In genomic region chr10:98744246-98744645, GRCm38 (mm10) we compare ENCODE assay signal across 8 mouse cellular contexts.
DNase-seq lines count a peak whose midpoint lies in the region; ATAC-seq lines count a peak whose summit lies in the region.

No protein-coding gene starts in this region.

- no peak overlapping the region for H3K27ac ChIP-seq in embryonic facial prominence, embryonic 14.5 days (replicated peaks; ENCODE audit: low read depth, low read length)
- H3K27ac ChIP-seq in midbrain, embryonic 13.5 days = no peak overlapping the region

- peaks cover 14% of the 10 kb centered on the region; the same call in 1 of the 2 replicates for H3K4me1 ChIP-seq in embryonic facial prominence, embryonic 14.5 days (ENCODE audit: control insufficient read depth, insufficient read depth, low read length)
- peaks cover 5% of the 10 kb centered on the region for H3K4me1 ChIP-seq in midbrain, embryonic 13.5 days (replicated peaks)

- peak; percentile 2 for DNase-seq in gastrocnemius, adult 18-20 months (ENCODE audit: low spot score)
- DNase-seq in gastrocnemius, postnatal 36 days = no peak
- peak; percentile 92 for DNase-seq in 416B (ENCODE audit: low read depth)
- DNase-seq in embryonic facial prominence, embryonic 14.5 days (ENCODE audit: low spot score) = peak; percentile 70
- DNase-seq in lung, postnatal 25 days (ENCODE audit: low spot score) = peak; percentile 80
- no peak for DNase-seq in right cerebral cortex, postnatal 14 days
- DNase-seq in frontal cortex, postnatal 10 days (ENCODE audit: low spot score in 2 of 2) = no peak

- intact Hi-C loops in gastrocnemius, postnatal 36 days (cut with DNase I) = no loop called here

- H3K36me3 ChIP-seq in embryonic facial prominence, embryonic 14.5 days (ENCODE audit: control insufficient read depth, insufficient read depth, low read length) = no peaks in the 10 kb centered on the region
- no peaks in the 10 kb centered on the region for H3K36me3 ChIP-seq in midbrain, embryonic 13.5 days

- H3K9me3 ChIP-seq in embryonic facial prominence, embryonic 14.5 days (ENCODE audit: control insufficient read depth, low read length) = no peaks in the 10 kb centered on the region
- H3K9me3 ChIP-seq in midbrain, embryonic 13.5 days = no peaks in the 10 kb centered on the region

- H3K27me3 ChIP-seq in embryonic facial prominence, embryonic 14.5 days (replicated peaks; ENCODE audit: control insufficient read depth, insufficient read depth, low read length) = no peaks in the 10 kb centered on the region
- no peaks in the 10 kb centered on the region for H3K27me3 ChIP-seq in midbrain, embryonic 13.5 days

- 10% methylated on average over 6 of the region's 6 CpGs for WGBS in embryonic facial prominence, embryonic 14.5 days
- 33% methylated on average over 6 of the region's 6 CpGs for WGBS in midbrain, embryonic 13.5 days

- no peak overlapping the region for H3K9ac ChIP-seq in embryonic facial prominence, embryonic 14.5 days (ENCODE audit: low read depth, low read length)
- no peak overlapping the region for H3K9ac ChIP-seq in midbrain, embryonic 13.5 days (replicated peaks)

- ATAC-seq in embryonic facial prominence, embryonic 14.5 days (ENCODE audit: low read depth) = 0 out of 2 replicates have a peak, but pooled peaks have one; percentile 5
- no peak for ATAC-seq in midbrain, embryonic 13.5 days

- no peak overlapping the region for H3K4me3 ChIP-seq in embryonic facial prominence, embryonic 14.5 days (ENCODE audit: low read depth, low read length)
- H3K4me3 ChIP-seq in midbrain, embryonic 13.5 days (replicated peaks) = no peak overlapping the region

- no peak overlapping the region for H3K4me2 ChIP-seq in embryonic facial prominence, embryonic 14.5 days (ENCODE audit: low read depth, low read length)
- no peak overlapping the region for H3K4me2 ChIP-seq in midbrain, embryonic 13.5 days (replicated peaks)

Comparison
In these comparisons a context has a peak if more than half of its experiments do, and no peak if none do; other contexts are left out.
1. DNase-seq: peak in gastrocnemius, adult 18-20 months (single experiment), 416B (single experiment), embryonic facial prominence, embryonic 14.5 days (single experiment) and lung, postnatal 25 days (single experiment); none in gastrocnemius, postnatal 36 days (0 of 2), right cerebral cortex, postnatal 14 days (single experiment) and frontal cortex, postnatal 10 days (0 of 2).